1 mouse cellular context compared by ENCODE assay signal in genomic region chr11:5892151-5892591, GRCm38 (mm10).
TF ChIP-seq lines count a peak whose summit lies in the region.

No protein-coding gene starts in this region.

TF ChIP-seq in CH12.LX, 34 proteins besides CTCF, POLR2A, EP300 and RAD21 (continued from another document):
- TF ChIP-seq IRF4 (IDR thresholded peaks at IDR 0.05; ENCODE audit: low read depth, low read length) (peak; percentile 94), MAX (IDR thresholded peaks at IDR 0.05; ENCODE audit: low read length) (0 out of 2 replicates have a peak, but pooled peaks have one; percentile 45), ETS1 (conservative IDR thresholded peaks at IDR 0.05; ENCODE audit: low read depth, low read length) (peak; percentile 30; the same call in 1 of the 2 replicates)
